Mouse (Mus musculus) cortical plate, adult 2 months (tissue): ENCODE measurements around the gene Flcn. TPM values are rescaled to one million over a fixed set of nuclear protein-coding genes. Genes with fewer than 3 reads are reported as not detected.
"Not testable (repeated sequence)": the region's sequence is repeated elsewhere in the genome, so short reads cannot be mapped to it uniquely, and the experiment has no call there.

Experiments used
- H3K27ac ChIP-seq: fragments of 200-500 bp; 2 replicates; pipeline ENCODE4 v1.5.1; 2012; ENCODE audit warnings: low read length, control low read depth, inconsistent platforms; ENCODE audit not compliant: insufficient read depth
- H3K4me1 ChIP-seq: fragments of 200-500 bp; 2 replicates; pipeline ENCODE4 v1.6.1; 2011; ENCODE audit warnings: low read length; ENCODE audit not compliant: control insufficient read depth, insufficient read depth
- H3K4me3 ChIP-seq: fragments of 200-500 bp; 2 replicates; pipeline ENCODE4 v1.5.1; 2011; ENCODE audit warnings: mild to moderate bottlenecking, low read length, control low read depth; ENCODE audit not compliant: insufficient read depth
- CTCF ChIP-seq: fragments of 200-500 bp; IDR thresholded peaks from 2 replicates; pipeline ENCODE4 v1.5.1; 2011; ENCODE audit warnings: mild to moderate bottlenecking, control low read depth, low read length; ENCODE audit not compliant: insufficient read depth; ENCODE audit errors: extremely low read depth
- POLR2A ChIP-seq: fragments of 200-500 bp; IDR thresholded peaks from 2 replicates; pipeline ENCODE4 v1.6.1; 2011; ENCODE audit warnings: mild to moderate bottlenecking, low read length, control low read depth; ENCODE audit not compliant: insufficient read depth; ENCODE audit errors: extremely low read depth
- polyA plus RNA-seq: library from polyadenylated mRNA; depleted of rRNA; stranded (reverse); fragments of >200 nt; gene quantifications from 2 replicates; pipeline ENCODE4 v1.2.3, GENCODE M21; 2012; rRNA removed

Flcn gene
- polyA plus RNA-seq = 51.4 and 51.6 TPM in 2 replicates

GRCm38 (mm10) chr11:59809670-59810474 lies at the start of gene Flcn:
Flcn (minus strand) TSS chr11:59810016.
- Histone ChIP-seq H3K4me3 (peak within 1 kb of the TSS; percentile 98), H3K27ac (peak within 1 kb of the TSS; percentile 100), H3K4me1 (peaks cover 8% of the 10 kb centered on the region)
- TF ChIP-seq POLR2A (peak; percentile 97), CTCF (no peak)

GRCm38 (mm10) chr11:59852865-59853264 lies 43.0 kb upstream of the Flcn start:
- Histone ChIP-seq H3K4me3 (no peak overlapping the region), H3K27ac (no peak overlapping the region), H3K4me1 (no peaks in the 10 kb centered on the region)
- TF ChIP-seq POLR2A (no peak), CTCF (no peak)

- H3K4me1 ChIP-seq = no peaks in the 10 kb centered on the region
- peak overlapping the region; percentile 83 for H3K4me3 ChIP-seq
- H3K27ac ChIP-seq = peak overlapping the region; percentile 87
- TF ChIP-seq POLR2A = peak; percentile 7; the same call in 1 of the 2 replicates
- TF ChIP-seq CTCF = no peak
Observed at GRCm38 (mm10) chr11:59847891-59848884, 38.4 kb upstream of the Flcn start.

- H3K4me1 ChIP-seq = no peaks in the 10 kb centered on the region
- peak; percentile 52 for TF ChIP-seq CTCF
- TF ChIP-seq POLR2A = no peak
- no peak overlapping the region for H3K27ac ChIP-seq
- H3K4me3 ChIP-seq = peak overlapping the region; percentile 83; the same call in 1 of the 2 replicates
Observed at GRCm38 (mm10) chr11:59847131-59847530, 37.3 kb upstream of the Flcn start.

- H3K4me1 ChIP-seq = no peaks in the 10 kb centered on the region
- TF ChIP-seq CTCF = no peak
- TF ChIP-seq POLR2A = no peak
- no peak overlapping the region for H3K4me3 ChIP-seq
Observed at GRCm38 (mm10) chr11:59846311-59846710, 36.5 kb upstream of the Flcn start.

GRCm38 (mm10) chr11:59839459-59840126 lies 29.8 kb upstream of the Flcn start, which contains the start of gene Cops3:
Cops3 (minus strand) TSS chr11:59839838.
- Histone ChIP-seq H3K4me3 (peak within 1 kb of the TSS; percentile 90), H3K4me1 (peaks cover 1% of the 10 kb centered on the region; the same call in 1 of the 2 replicates), H3K27ac (peak within 1 kb of the TSS; percentile 98)
- TF ChIP-seq POLR2A = peak; percentile 75; the same call in 1 of the 2 replicates
- no peak for TF ChIP-seq CTCF

More at GRCm38 (mm10) chr11:59846311-59846710, 36.5 kb upstream of the Flcn start:
- H3K27ac ChIP-seq = no peak overlapping the region

- TF ChIP-seq CTCF (no peak), POLR2A (peak; percentile 34; the same call in 1 of the 2 replicates)
- Histone ChIP-seq H3K4me1 (peaks cover 1% of the 10 kb centered on the region; the same call in 1 of the 2 replicates), H3K27ac (peak within 1 kb of the TSS; percentile 98), H3K4me3 (peak within 1 kb of the TSS; percentile 90)
Observed at GRCm38 (mm10) chr11:59839008-59839458, 29.2 kb upstream of the Flcn start, which contains the start of gene Nt5m. Nt5m (plus strand) TSS chr11:59839447.

- H3K27ac ChIP-seq = no peak overlapping the region
- no peak for TF ChIP-seq POLR2A
- no peak for TF ChIP-seq CTCF
- peaks cover 1% of the 10 kb centered on the region; the same call in 1 of the 2 replicates for H3K4me1 ChIP-seq
- peak overlapping the region; percentile 90; the same call in 1 of the 2 replicates for H3K4me3 ChIP-seq
Observed at GRCm38 (mm10) chr11:59838426-59838825, 28.6 kb upstream of the Flcn start.

GRCm38 (mm10) chr11:59837789-59838188 lies 28.0 kb upstream of the Flcn start:
- H3K4me3 ChIP-seq, H3K4me1 ChIP-seq, H3K27ac ChIP-seq: not testable (repeated sequence)
